Mouse (Mus musculus) cerebellum, postnatal 4 days (tissue): ENCODE data around the gene Gm18596.
"Not testable (repeated sequence)": the region's sequence is repeated elsewhere in the genome, so short reads cannot be mapped to it uniquely, and the experiment has no call there.

Experiments used
- DNase-seq, 2 experiments: peaks; one replicate each; pipeline ENCODE4 v3.0.0; 2022; ENCODE audit warnings: low spot score in 2 of 2, mixed read lengths in 1 of 2

The Gm18596 gene

GRCm38 (mm10) chr10:77741924-77742688 is at the start of gene Gm18596:
Gene Gm18596, minus strand, starts transcription at chr10:77742638.
- DNase-seq = peak in 1 of 2 experiments; percentile 32

- DNase-seq = no peak
These were observed 46.2 kb upstream of the Gm18596 start for GRCm38 (mm10) chr10:77788621-77789020.

- DNase-seq = peak in 1 of 2 experiments; percentile 16
These were observed 45.4 kb upstream of the Gm18596 start, which contains the start of gene Gm7137 for GRCm38 (mm10) chr10:77787876-77788275. Gene Gm7137, minus strand, starts transcription at chr10:77788200.

GRCm38 (mm10) chr10:77783396-77783795 is 41.0 kb upstream of the Gm18596 start:
- not testable (repeated sequence) for DNase-seq

- DNase-seq = not testable (repeated sequence)
These were observed 40.0 kb upstream of the Gm18596 start, which contains the start of gene Gm3250 for GRCm38 (mm10) chr10:77782442-77782841. Gene Gm3250, minus strand, starts transcription at chr10:77782542.

- DNase-seq = not testable (repeated sequence)
These were observed 34.4 kb upstream of the Gm18596 start, which contains the start of gene Gm7138 for GRCm38 (mm10) chr10:77776844-77777243. Gene Gm7138, minus strand, starts transcription at chr10:77776944.

- DNase-seq = not testable (repeated sequence)
These were observed 29.7 kb upstream of the Gm18596 start for GRCm38 (mm10) chr10:77772142-77772541.

- DNase-seq = not testable (repeated sequence)
These were observed 28.8 kb upstream of the Gm18596 start, which contains the start of gene Gm3238 for GRCm38 (mm10) chr10:77771225-77771624. Gene Gm3238, minus strand, starts transcription at chr10:77771325.

- DNase-seq = no peak
These were observed 27.3 kb upstream of the Gm18596 start for GRCm38 (mm10) chr10:77769727-77770126.

GRCm38 (mm10) chr10:77759582-77759981 is 17.1 kb upstream of the Gm18596 start, which contains the start of gene Gm3233:
Gene Gm3233, minus strand, starts transcription at chr10:77759682.
- DNase-seq = not testable (repeated sequence)

- DNase-seq = no peak
These were observed 11.0 kb upstream of the Gm18596 start for GRCm38 (mm10) chr10:77753448-77753847.

GRCm38 (mm10) chr10:77752312-77752711 is 9.9 kb upstream of the Gm18596 start:
- DNase-seq = not testable (repeated sequence)

GRCm38 (mm10) chr10:77751254-77751653 is 8.8 kb upstream of the Gm18596 start, which contains the start of gene Gm9736:
Gene Gm9736, minus strand, starts transcription at chr10:77751354.
- not testable (repeated sequence) for DNase-seq

- DNase-seq = not testable (repeated sequence)
These were observed 8.2 kb upstream of the Gm18596 start for GRCm38 (mm10) chr10:77750686-77751085.

GRCm38 (mm10) chr10:77738929-77739328 is 3.5 kb downstream of the Gm18596 start:
- no peak for DNase-seq

- no peak for DNase-seq
These were observed 6.5 kb downstream of the Gm18596 start for GRCm38 (mm10) chr10:77735928-77736327.

GRCm38 (mm10) chr10:77729241-77729640 is 13.2 kb downstream of the Gm18596 start:
- no peak for DNase-seq

GRCm38 (mm10) chr10:77728280-77728679 is 14.2 kb downstream of the Gm18596 start:
- DNase-seq = no peak

GRCm38 (mm10) chr10:77726186-77726585 is 16.3 kb downstream of the Gm18596 start, which contains the start of gene Gm10100:
Gene Gm10100, plus strand, starts transcription at chr10:77726486.
- peak in 1 of 2 experiments; percentile 18 for DNase-seq

GRCm38 (mm10) chr10:77724855-77725254 is 17.6 kb downstream of the Gm18596 start:
- DNase-seq = no peak

GRCm38 (mm10) chr10:77720299-77720698 is 22.1 kb downstream of the Gm18596 start, which contains the start of gene Krtap12-1:
Gene Krtap12-1, plus strand, starts transcription at chr10:77720599.
- not testable (repeated sequence) for DNase-seq

- no peak for DNase-seq
These were observed 26.9 kb downstream of the Gm18596 start, which contains the start of gene Gm10142 for GRCm38 (mm10) chr10:77715507-77715906. Gene Gm10142, plus strand, starts transcription at chr10:77715807.
